Mouse (Mus musculus) hindbrain, embryonic 11.5 days (tissue): ENCODE results near the gene Gas7. TPM values are rescaled to one million over a fixed set of nuclear protein-coding genes. Genes with fewer than 3 reads are reported as not detected.

Experiments
- ATAC-seq: fragments of 200-750 bp; cut with Nextera tagmentation; 2 replicates; pipeline ENCODE4 v1.8.0; 2017; ENCODE audit warnings: mild to moderate bottlenecking, moderate TSS enrichment, moderate library complexity; ENCODE audit not compliant: low FRiP score
- DNase-seq: peaks from one replicate; pipeline ENCODE4 v3.0.0-alpha.2; 2015; ENCODE audit warnings: low spot score
- H3K27ac ChIP-seq: fragments of 300-500 bp; sonication (generic); 2 replicates; pipeline ENCODE4 v1.5.1; 2014; ENCODE audit warnings: mild to moderate bottlenecking, low read depth, low read length
- H3K27me3 ChIP-seq: fragments of 300-500 bp; sonication (generic); 2 replicates; pipeline ENCODE4 v1.6.1; 2014; ENCODE audit warnings: mild to moderate bottlenecking, low read length, moderate library complexity, mixed read lengths; ENCODE audit not compliant: control insufficient read depth, insufficient read depth
- H3K36me3 ChIP-seq: fragments of 300-500 bp; sonication (generic); 2 replicates; pipeline ENCODE4 v1.6.1; 2014; ENCODE audit warnings: mild to moderate bottlenecking, low read length, moderate library complexity, mixed read lengths; ENCODE audit not compliant: control insufficient read depth, insufficient read depth
- H3K4me1 ChIP-seq: fragments of 300-500 bp; sonication (generic); replicated peaks from 2 replicates; pipeline ENCODE4 v1.6.1; 2014; ENCODE audit warnings: low read length, mixed read lengths; ENCODE audit not compliant: control insufficient read depth, insufficient read depth
- H3K4me2 ChIP-seq: fragments of 300-500 bp; sonication (generic); replicated peaks from 2 replicates; pipeline ENCODE4 v1.6.1; 2014; ENCODE audit warnings: mild to moderate bottlenecking, low read depth, low read length
- H3K4me3 ChIP-seq: fragments of 300-500 bp; sonication (generic); 2 replicates; pipeline ENCODE4 v1.5.1; 2014; ENCODE audit warnings: low read depth, low read length
- H3K9ac ChIP-seq: fragments of 300-500 bp; sonication (generic); 2 replicates; pipeline ENCODE4 v1.6.1; 2014; ENCODE audit warnings: low read depth, low read length
- H3K9me3 ChIP-seq: fragments of 300-500 bp; sonication (generic); 2 replicates; pipeline ENCODE4 v1.6.1; 2016; ENCODE audit warnings: low read length; ENCODE audit not compliant: control insufficient read depth
- WGBS: fragments of 180-500 bp; shearing (Covaris S2); extraction: QIAGEN DNeasy Blood & Tissue Kit; methylation state at CpG from one replicate; pipeline ENCODE4 v1.1.7; 2014; 5-methylcytosine and 5-hydroxymethylcytosine counted together
- polyA plus RNA-seq: library from polyadenylated mRNA; unstranded; fragments of >200 nt; fragmentation: Nextera tagmentation; extraction: Ambion mirVana; gene quantifications from 2 replicates; pipeline ENCODE4 v1.2.1, GENCODE M21; 2014

Gene Gas7
- polyA plus RNA-seq, 1 experiment from 2014 or later: 4.2 TPM

DNA sequence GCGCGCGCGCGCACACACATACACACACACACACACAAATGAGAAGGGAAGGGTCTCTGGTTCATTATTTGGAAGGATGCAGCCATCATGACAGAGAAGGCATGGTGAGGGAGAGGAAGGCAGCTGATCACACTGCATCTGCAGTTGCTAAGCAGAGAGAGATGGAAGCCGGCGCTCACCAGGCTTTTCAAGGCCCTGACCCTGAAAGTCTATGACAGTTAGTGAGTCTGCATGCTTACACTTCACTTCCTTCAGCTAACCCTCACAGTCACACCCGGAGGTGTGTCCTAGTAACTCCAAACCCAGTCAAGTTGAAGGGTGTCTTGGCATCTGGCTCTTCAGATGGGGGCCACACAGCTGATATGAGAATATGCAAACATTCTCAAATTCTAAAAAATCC is 187.2 kb downstream of the Gas7 start:
- Histone ChIP-seq H3K27ac (no peak overlapping the region), H3K9ac (no peak overlapping the region), H3K4me1 (no peaks in the 10 kb centered on the region), H3K27me3 (no peaks in the 10 kb centered on the region), H3K4me3 (no peak overlapping the region), H3K36me3 (no peaks in the 10 kb centered on the region), H3K4me2 (no peak overlapping the region), H3K9me3 (no peaks in the 10 kb centered on the region)
- WGBS: 95% methylated on average over 8 of the region's 8 CpGs
- DNase-seq (no peak), ATAC-seq (no peak)

DNA sequence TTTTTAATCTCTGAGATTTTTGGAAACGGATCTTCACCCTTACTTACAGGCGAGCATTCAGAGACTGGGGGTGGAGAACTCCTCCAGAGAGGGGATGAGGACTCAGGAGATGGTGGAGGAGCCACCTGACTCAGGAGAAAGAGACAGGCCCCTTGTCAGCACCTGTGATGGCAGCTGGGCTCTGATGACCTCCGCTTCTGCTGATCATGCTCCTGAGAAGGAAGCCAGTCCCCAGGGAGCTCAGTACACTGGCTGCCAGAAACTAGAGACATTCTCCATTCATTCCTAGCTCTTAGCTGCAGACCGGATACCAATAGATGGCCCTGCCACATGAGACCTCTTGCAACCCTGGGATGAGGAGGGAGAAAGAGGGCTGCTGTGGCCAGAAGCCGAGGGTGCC is 187.6 kb downstream of the Gas7 start:
- 73% methylated on average over 5 of the region's 5 CpGs for WGBS
- DNase-seq: no peak
- ATAC-seq: no peak

DNA sequence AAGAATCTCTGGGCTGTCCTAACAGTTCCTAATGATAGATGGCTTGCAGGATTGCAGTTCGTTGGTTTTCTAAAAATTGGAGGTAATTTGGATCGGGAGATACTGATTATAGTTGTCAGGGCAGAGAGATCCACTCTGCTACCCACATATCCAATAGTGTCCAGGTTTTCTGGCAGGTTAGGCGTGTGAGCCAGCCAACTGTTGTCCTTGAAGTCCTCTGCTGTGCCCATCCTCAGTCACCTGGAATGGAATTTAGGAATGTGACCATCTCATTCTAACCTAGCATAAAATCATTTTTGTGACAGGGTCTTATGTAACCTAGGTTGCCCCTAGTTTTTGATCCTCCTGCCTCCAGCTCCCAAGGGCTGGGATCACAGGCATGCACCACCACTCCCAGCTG is 188.2 kb downstream of the Gas7 start:
- H3K9ac ChIP-seq: no peak overlapping the region
- H3K36me3 ChIP-seq: no peaks in the 10 kb centered on the region
- H3K4me2 ChIP-seq: no peak overlapping the region
- WGBS: 89% methylated on average over 3 of the region's 3 CpGs
- DNase-seq (no peak), ATAC-seq (no peak)
- H3K9me3 ChIP-seq: no peaks in the 10 kb centered on the region
- H3K27ac ChIP-seq: no peak overlapping the region
- no peaks in the 10 kb centered on the region for H3K27me3 ChIP-seq
- H3K4me1 ChIP-seq: no peaks in the 10 kb centered on the region
- H3K4me3 ChIP-seq: no peak overlapping the region

More for the DNA sequence above, 187.6 kb downstream of the Gas7 start:
- H3K27ac ChIP-seq: no peak overlapping the region
- H3K4me2 ChIP-seq: no peak overlapping the region
- H3K9ac ChIP-seq: no peak overlapping the region
- no peak overlapping the region for H3K4me3 ChIP-seq
- no peaks in the 10 kb centered on the region for H3K9me3 ChIP-seq
- no peaks in the 10 kb centered on the region for H3K4me1 ChIP-seq
- no peaks in the 10 kb centered on the region for H3K36me3 ChIP-seq
- no peaks in the 10 kb centered on the region for H3K27me3 ChIP-seq

DNA sequence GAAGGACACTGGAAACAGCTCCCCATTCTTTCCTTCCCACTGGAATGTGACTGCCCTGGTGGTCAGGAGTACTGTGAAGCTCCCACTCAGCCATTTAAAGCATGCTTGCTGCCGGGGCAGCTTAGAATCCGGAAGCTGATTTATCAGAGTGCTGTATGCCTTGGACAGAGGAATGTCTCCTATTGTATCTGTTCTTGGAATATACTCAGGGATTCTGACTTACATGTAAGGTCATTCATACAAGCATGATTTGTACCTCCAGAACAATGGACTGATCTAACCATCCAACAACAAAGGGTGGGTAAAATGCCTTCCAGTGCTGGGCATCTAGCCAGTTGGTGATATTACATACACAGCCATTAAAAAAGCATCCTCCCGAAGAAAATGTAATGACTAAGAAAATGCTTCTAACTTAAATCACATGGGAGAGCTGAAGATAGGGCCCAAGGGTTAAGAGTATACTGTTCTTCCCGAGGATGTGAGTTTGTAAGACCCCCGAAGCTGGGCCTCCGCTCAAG is 189.5 kb downstream of the Gas7 start:
- Histone ChIP-seq H3K9me3 (no peaks in the 10 kb centered on the region), H3K27ac (no peak overlapping the region), H3K4me2 (no peak overlapping the region), H3K4me3 (no peak overlapping the region), H3K36me3 (no peaks in the 10 kb centered on the region), H3K9ac (no peak overlapping the region), H3K27me3 (no peaks in the 10 kb centered on the region), H3K4me1 (no peaks in the 10 kb centered on the region)
- no peak for DNase-seq
- 88% methylated on average over 6 of the region's 6 CpGs for WGBS
- ATAC-seq: no peak

DNA sequence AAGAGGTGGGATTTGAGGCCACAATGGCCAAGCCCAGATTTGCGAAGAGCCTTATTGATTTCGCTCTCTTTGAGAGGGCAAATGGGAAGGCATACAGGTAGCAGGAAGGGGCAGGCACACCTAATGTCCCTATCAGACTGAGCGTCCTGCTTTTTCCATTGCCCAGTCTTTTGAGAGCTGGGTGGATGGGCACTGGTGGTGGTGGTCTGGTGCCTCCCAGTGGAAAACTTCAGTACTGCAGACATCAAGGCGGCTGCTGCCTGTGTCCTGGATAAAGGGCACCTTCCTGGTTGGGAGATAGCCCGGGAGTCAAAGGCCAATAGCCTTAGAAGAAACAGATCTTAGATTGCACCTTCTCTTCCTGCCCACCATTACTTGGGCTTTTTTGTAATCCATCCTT is 192.5 kb downstream of the Gas7 start:
- DNase-seq (peak; percentile 83), ATAC-seq (no peak)
- Histone ChIP-seq H3K27me3 (no peaks in the 10 kb centered on the region), H3K4me3 (no peak overlapping the region), H3K9ac (no peak overlapping the region), H3K4me2 (no peak overlapping the region), H3K27ac (no peak overlapping the region), H3K36me3 (no peaks in the 10 kb centered on the region), H3K9me3 (no peaks in the 10 kb centered on the region), H3K4me1 (no peaks in the 10 kb centered on the region; the same call in 1 of the 2 replicates)
- 27% methylated on average over 5 of the region's 5 CpGs for WGBS

DNA sequence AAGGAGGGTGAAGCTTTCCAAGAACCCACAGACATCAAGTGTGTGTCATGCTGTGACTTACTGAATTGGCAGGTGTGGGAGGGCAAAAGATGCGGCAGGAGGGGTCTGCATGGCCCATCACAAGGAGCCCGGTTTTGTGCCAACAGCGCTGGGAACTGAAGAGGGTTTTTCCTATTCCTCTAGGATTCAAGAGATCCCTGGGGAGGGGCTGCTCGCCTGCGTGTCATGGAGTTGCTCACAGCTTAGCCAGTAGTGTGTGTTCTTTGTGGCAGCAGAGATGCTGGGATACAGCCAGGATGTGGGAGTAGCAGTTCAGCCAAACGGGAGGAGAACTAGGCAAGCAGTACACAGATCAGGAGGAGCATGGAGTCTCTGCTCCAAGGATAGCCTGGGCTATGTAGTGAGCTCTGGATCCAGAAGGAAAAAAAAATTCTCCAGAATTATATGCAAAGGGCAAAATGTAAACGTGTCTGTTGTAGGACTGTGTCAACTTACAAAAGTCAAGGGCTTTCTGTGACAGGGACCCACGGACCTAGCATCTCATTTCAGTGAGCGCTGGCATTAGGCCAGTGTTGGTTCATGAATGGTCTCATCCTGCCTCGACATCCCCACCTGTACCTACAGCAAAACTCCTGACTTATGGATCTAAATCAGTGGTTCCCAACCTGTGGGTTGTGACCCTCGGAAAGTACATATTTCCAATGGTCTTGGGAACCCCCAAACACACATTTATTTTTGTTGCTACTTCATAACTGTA is 193.6 kb downstream of the Gas7 start:
- Histone ChIP-seq H3K4me3 (no peak overlapping the region), H3K9ac (no peak overlapping the region), H3K9me3 (no peaks in the 10 kb centered on the region), H3K27me3 (no peaks in the 10 kb centered on the region), H3K4me1 (no peaks in the 10 kb centered on the region; the same call in 1 of the 2 replicates), H3K36me3 (no peaks in the 10 kb centered on the region), H3K27ac (no peak overlapping the region), H3K4me2 (no peak overlapping the region)
- ATAC-seq (no peak), DNase-seq (no peak)
- 80% methylated on average over 11 of the region's 11 CpGs for WGBS

DNA sequence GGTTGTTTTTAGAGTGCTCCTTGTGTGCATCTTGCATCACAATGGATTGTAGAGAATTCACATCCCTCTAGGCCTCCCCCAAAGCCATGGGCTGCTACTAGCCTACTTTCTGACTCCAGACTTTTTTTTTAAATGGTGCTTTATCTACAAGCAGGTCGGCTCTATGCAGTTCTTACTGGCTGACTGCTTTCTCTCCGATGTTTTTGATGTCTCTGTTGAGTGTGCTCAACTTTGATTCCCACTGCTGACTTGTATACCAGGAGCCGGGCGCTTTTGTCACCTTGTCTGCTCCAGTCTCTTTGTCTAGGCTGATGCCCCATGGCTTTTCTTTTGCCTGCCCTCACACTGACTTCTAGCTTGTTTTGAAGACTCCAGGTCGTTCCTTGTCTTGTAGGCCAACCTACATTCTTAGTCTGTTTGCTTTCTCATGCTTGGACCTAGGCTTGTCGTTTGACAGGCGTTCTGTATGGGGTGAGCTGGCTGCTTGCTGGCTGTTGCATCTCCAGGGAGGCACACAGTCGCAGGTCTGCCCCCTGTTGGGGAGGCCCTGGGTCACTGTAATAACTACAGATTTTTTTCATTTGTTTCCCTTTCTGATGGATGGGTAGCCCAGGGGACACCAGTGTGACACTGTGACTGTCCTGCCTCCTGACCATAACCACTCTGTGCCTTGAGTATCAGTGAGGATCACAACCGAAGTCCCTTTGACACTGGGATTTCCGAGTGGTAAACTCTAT is 194.9 kb downstream of the Gas7 start:
- Histone ChIP-seq H3K4me3 (no peak overlapping the region), H3K27ac (no peak overlapping the region), H3K9ac (no peak overlapping the region), H3K36me3 (no peaks in the 10 kb centered on the region), H3K4me2 (no peak overlapping the region), H3K4me1 (no peaks in the 10 kb centered on the region; the same call in 1 of the 2 replicates), H3K27me3 (no peaks in the 10 kb centered on the region), H3K9me3 (no peaks in the 10 kb centered on the region)
- 47% methylated on average over 10 of the region's 10 CpGs for WGBS
- ATAC-seq (no peak), DNase-seq (no peak)

DNA sequence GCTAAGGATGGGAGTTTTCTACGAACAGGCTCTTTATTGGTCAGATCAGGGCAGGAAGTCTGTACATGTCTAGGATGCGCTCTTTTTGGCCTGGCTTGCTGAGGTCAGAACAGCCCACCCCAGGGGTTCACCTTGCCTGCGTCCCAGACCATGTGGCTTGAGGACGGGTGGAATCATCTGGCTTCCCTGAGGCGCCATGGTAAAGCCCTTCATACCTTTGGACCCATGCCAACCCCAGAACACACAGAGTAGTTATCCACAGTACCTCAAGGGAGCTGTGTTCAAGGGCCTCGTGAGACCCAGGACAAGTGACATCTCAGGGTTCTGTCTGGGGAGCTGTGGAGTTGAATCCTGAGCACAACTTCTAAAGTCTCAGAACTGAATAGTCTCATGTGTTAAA is 196.5 kb downstream of the Gas7 start:
- H3K4me3 ChIP-seq: no peak overlapping the region
- no peaks in the 10 kb centered on the region; the same call in 1 of the 2 replicates for H3K4me1 ChIP-seq
- H3K27ac ChIP-seq: no peak overlapping the region
- H3K9ac ChIP-seq: no peak overlapping the region
- WGBS: 83% methylated on average over 6 of the region's 6 CpGs
- H3K4me2 ChIP-seq: no peak overlapping the region
- ATAC-seq (no peak), DNase-seq (no peak)
- no peaks in the 10 kb centered on the region for H3K9me3 ChIP-seq
- no peaks in the 10 kb centered on the region for H3K36me3 ChIP-seq
- H3K27me3 ChIP-seq: no peaks in the 10 kb centered on the region
